Mouse (Mus musculus): Measurements from ENCODE around the gene Rbfox1. TPM values are rescaled to one million over a fixed set of nuclear protein-coding genes. Genes with fewer than 3 reads are reported as not detected.

The Rbfox1 gene
- total and polyA plus RNA-seq, 2 experiments: 0.09 TPM; not detected in 1

GRCm38 (mm10) chr16:6402816-6403215, 517.7 kb downstream of the Rbfox1 start:
- no peak overlapping the region for H3K4me3 ChIP-seq (ENCODE audit: insufficient read depth, low read depth, low read length)
- no peak overlapping the region for H3K9ac ChIP-seq (ENCODE audit: low read depth, low read length)
- 81% methylated on average over 3 of the region's 3 CpGs for WGBS
- H3K27ac ChIP-seq (replicated peaks; ENCODE audit: insufficient read depth, low read depth, low read length): no peak overlapping the region
- H3K27me3 ChIP-seq (ENCODE audit: control insufficient read depth, insufficient read depth, low read length): 0 out of 2 replicates have a peak, but pooled peaks cover 3% of the 10 kb centered on the region
- no peaks in the 10 kb centered on the region for H3K79me2 ChIP-seq (ENCODE audit: control insufficient read depth, insufficient read depth, low read length)
- TF ChIP-seq POLR2A (IDR thresholded peaks at IDR 0.05; ENCODE audit: extremely low read depth, insufficient read depth, low read length) (no peak), CTCF (IDR thresholded peaks at IDR 0.05; ENCODE audit: low read depth, low read length) (no peak)
- H3K36me3 ChIP-seq (ENCODE audit: control insufficient read depth, insufficient read depth, low read length): no peaks in the 10 kb centered on the region
- H3K4me1 ChIP-seq (ENCODE audit: control insufficient read depth, insufficient read depth, low read length): no peaks in the 10 kb centered on the region
- DNase-seq (ENCODE audit: extremely low read depth, low read depth, low spot score): no peak

GRCm38 (mm10) chr16:6414846-6415245, 529.7 kb downstream of the Rbfox1 start:
- 29% methylated on average over 2 of the region's 2 CpGs for WGBS
- Histone ChIP-seq H3K27ac (replicated peaks; ENCODE audit: insufficient read depth, low read depth, low read length) (no peak overlapping the region), H3K79me2 (ENCODE audit: control insufficient read depth, insufficient read depth, low read length) (no peaks in the 10 kb centered on the region), H3K27me3 (ENCODE audit: control insufficient read depth, insufficient read depth, low read length) (no peaks in the 10 kb centered on the region), H3K9ac (ENCODE audit: low read depth, low read length) (no peak overlapping the region), H3K36me3 (ENCODE audit: control insufficient read depth, insufficient read depth, low read length) (no peaks in the 10 kb centered on the region), H3K4me3 (ENCODE audit: insufficient read depth, low read depth, low read length) (no peak overlapping the region), H3K4me1 (ENCODE audit: control insufficient read depth, insufficient read depth, low read length) (no peaks in the 10 kb centered on the region)
- TF ChIP-seq POLR2A (IDR thresholded peaks at IDR 0.05; ENCODE audit: extremely low read depth, insufficient read depth, low read length) (no peak), CTCF (IDR thresholded peaks at IDR 0.05; ENCODE audit: low read depth, low read length) (no peak)
- no peak for DNase-seq (ENCODE audit: extremely low read depth, low read depth, low spot score)

GRCm38 (mm10) chr16:6421623-6422145, 536.5 kb downstream of the Rbfox1 start:
- no peak overlapping the region for H3K9ac ChIP-seq (ENCODE audit: low read depth, low read length)
- H3K27ac ChIP-seq (replicated peaks; ENCODE audit: insufficient read depth, low read depth, low read length): no peak overlapping the region
- H3K4me1 ChIP-seq (ENCODE audit: control insufficient read depth, insufficient read depth, low read length): no peaks in the 10 kb centered on the region
- H3K4me3 ChIP-seq (ENCODE audit: insufficient read depth, low read depth, low read length): no peak overlapping the region
- no peaks in the 10 kb centered on the region for H3K36me3 ChIP-seq (ENCODE audit: control insufficient read depth, insufficient read depth, low read length)
- DNase-seq (ENCODE audit: extremely low read depth, low read depth, low spot score): no peak
- 67% methylated on average over 3 of the region's 3 CpGs for WGBS
- TF ChIP-seq CTCF (IDR thresholded peaks at IDR 0.05; ENCODE audit: low read depth, low read length) (no peak), POLR2A (IDR thresholded peaks at IDR 0.05; ENCODE audit: extremely low read depth, insufficient read depth, low read length) (no peak)
- H3K27me3 ChIP-seq (ENCODE audit: control insufficient read depth, insufficient read depth, low read length): no peaks in the 10 kb centered on the region
- H3K79me2 ChIP-seq (ENCODE audit: control insufficient read depth, insufficient read depth, low read length): no peaks in the 10 kb centered on the region

- Histone ChIP-seq H3K27ac (replicated peaks; ENCODE audit: insufficient read depth, low read depth, low read length) (no peak overlapping the region), H3K79me2 (ENCODE audit: control insufficient read depth, insufficient read depth, low read length) (no peaks in the 10 kb centered on the region), H3K9ac (ENCODE audit: low read depth, low read length) (no peak overlapping the region), H3K27me3 (ENCODE audit: control insufficient read depth, insufficient read depth, low read length) (no peaks in the 10 kb centered on the region), H3K36me3 (ENCODE audit: control insufficient read depth, insufficient read depth, low read length) (no peaks in the 10 kb centered on the region), H3K4me1 (ENCODE audit: control insufficient read depth, insufficient read depth, low read length) (no peaks in the 10 kb centered on the region), H3K4me3 (ENCODE audit: insufficient read depth, low read depth, low read length) (no peak overlapping the region)
- 64% methylated on average over 4 of the region's 4 CpGs for WGBS
- DNase-seq (ENCODE audit: extremely low read depth, low read depth, low spot score): no peak
- no peak for TF ChIP-seq CTCF (IDR thresholded peaks at IDR 0.05; ENCODE audit: low read depth, low read length)
- TF ChIP-seq POLR2A (IDR thresholded peaks at IDR 0.05; ENCODE audit: extremely low read depth, insufficient read depth, low read length): no peak
Measured at GRCm38 (mm10) chr16:6423878-6424409, 538.8 kb downstream of the Rbfox1 start.

- no peak for DNase-seq (ENCODE audit: extremely low read depth, low read depth, low spot score)
- no peaks in the 10 kb centered on the region for H3K27me3 ChIP-seq (ENCODE audit: control insufficient read depth, insufficient read depth, low read length)
- H3K4me3 ChIP-seq (ENCODE audit: insufficient read depth, low read depth, low read length): no peak overlapping the region
- no peaks in the 10 kb centered on the region for H3K36me3 ChIP-seq (ENCODE audit: control insufficient read depth, insufficient read depth, low read length)
- no peak overlapping the region for H3K9ac ChIP-seq (ENCODE audit: low read depth, low read length)
- TF ChIP-seq POLR2A (IDR thresholded peaks at IDR 0.05; ENCODE audit: extremely low read depth, insufficient read depth, low read length): no peak
- TF ChIP-seq CTCF (IDR thresholded peaks at IDR 0.05; ENCODE audit: low read depth, low read length): no peak
- no peak overlapping the region for H3K27ac ChIP-seq (replicated peaks; ENCODE audit: insufficient read depth, low read depth, low read length)
- H3K4me1 ChIP-seq (ENCODE audit: control insufficient read depth, insufficient read depth, low read length): no peaks in the 10 kb centered on the region
- H3K79me2 ChIP-seq (ENCODE audit: control insufficient read depth, insufficient read depth, low read length): no peaks in the 10 kb centered on the region
- 82% methylated on average over 2 of the region's 2 CpGs for WGBS
Measured at GRCm38 (mm10) chr16:6424738-6425137, 539.6 kb downstream of the Rbfox1 start.
